Mouse (Mus musculus): ENCODE data around the gene Tprg. TPM values are rescaled to one million over a fixed set of nuclear protein-coding genes. Genes with fewer than 3 reads are reported as not detected.

The Tprg gene
- total RNA-seq, 2 experiments from 2014 or later: not detected

- no peak for DNase-seq (ENCODE audit: low spot score in 2 of 2)
- intact Hi-C loops (cut with DNase I): no loop called here
Measured at GRCm38 (mm10) chr16:25415186-25415585, 128.6 kb downstream of the Tprg start.

GRCm38 (mm10) chr16:25417875-25418630 is 131.4 kb downstream of the Tprg start:
- DNase-seq (ENCODE audit: low spot score in 2 of 2): no peak
- intact Hi-C loops (cut with DNase I): no loop called here

- intact Hi-C loops (cut with DNase I): no loop called here
- no peak for DNase-seq (ENCODE audit: low spot score in 2 of 2)
Measured at GRCm38 (mm10) chr16:25422997-25423396, 136.4 kb downstream of the Tprg start.

- intact Hi-C loops (cut with DNase I): no loop called here
- DNase-seq (ENCODE audit: low spot score in 2 of 2): no peak
Measured at GRCm38 (mm10) chr16:25424001-25424400, 137.4 kb downstream of the Tprg start.

- no peak for DNase-seq (ENCODE audit: low spot score in 2 of 2)
- intact Hi-C loops (cut with DNase I): no loop called here
Measured at GRCm38 (mm10) chr16:25424915-25425314, 138.3 kb downstream of the Tprg start.

GRCm38 (mm10) chr16:25425376-25425775 is 138.8 kb downstream of the Tprg start:
- intact Hi-C loops (cut with DNase I): no loop called here
- no peak for DNase-seq (ENCODE audit: low spot score in 2 of 2)

DNA sequence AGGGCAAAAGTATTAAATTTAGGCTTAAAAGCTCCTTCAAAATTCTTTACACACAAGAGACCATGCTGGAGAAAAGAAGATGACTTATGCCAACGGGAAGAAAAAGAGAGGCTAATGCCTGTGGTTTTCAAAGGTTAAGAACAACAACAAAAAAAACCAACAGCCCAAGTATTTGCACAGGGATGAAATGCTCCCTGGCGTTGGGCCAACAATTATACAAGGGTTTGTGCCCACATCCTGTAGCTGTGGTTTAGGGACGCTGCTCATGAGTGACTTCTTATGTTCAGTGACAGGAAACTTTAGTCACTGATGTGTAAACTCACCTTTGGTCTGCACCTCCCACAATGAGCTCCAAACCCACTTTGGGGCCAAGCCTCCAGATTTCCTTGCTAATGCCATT is 139.6 kb downstream of the Tprg start:
- intact Hi-C loops (cut with DNase I): no loop called here
- no peak for DNase-seq (ENCODE audit: low spot score in 2 of 2)

DNA sequence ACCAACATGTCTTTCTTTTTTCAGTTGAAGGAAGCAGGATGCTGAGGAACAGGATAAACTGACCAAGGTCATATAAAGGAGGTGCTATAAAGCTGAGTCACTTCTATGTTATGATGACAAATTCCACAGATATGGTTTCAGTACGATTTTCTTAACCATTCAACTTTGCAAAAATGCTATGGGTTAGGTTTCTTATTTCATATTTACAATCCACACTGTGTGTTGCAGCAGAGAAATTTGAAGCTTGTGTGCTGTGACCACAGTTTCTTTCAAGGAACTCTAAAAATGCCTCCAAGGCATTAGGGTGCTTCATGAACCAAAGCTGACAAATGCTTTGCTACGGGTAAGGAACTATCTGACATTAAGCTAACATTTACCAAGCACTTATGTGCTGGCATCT is 153.4 kb downstream of the Tprg start:
- intact Hi-C loops (cut with DNase I): no loop called here
- DNase-seq (ENCODE audit: low spot score in 2 of 2): no peak

DNA sequence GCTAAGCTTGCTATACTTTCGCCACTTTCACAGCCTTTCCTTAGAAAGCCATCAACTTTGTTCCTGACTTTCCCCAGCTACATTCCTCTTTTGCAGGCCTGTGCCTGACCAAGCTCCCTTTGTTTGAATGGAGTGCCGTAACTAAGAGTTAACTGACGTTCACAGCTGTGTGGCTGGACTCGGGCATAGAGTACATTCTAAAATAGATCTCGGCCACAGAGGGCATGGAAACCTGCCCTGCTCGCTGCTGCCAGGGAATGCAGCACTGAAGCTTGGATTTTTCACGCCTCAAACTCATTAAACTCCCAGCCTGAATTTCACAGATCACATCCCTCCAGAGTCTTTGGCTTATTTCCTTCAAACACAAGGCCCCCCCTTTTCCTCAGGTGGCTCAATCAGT is 159.0 kb downstream of the Tprg start:
- DNase-seq (ENCODE audit: low spot score in 2 of 2): no peak
- intact Hi-C loops (cut with DNase I): no loop called here

DNA sequence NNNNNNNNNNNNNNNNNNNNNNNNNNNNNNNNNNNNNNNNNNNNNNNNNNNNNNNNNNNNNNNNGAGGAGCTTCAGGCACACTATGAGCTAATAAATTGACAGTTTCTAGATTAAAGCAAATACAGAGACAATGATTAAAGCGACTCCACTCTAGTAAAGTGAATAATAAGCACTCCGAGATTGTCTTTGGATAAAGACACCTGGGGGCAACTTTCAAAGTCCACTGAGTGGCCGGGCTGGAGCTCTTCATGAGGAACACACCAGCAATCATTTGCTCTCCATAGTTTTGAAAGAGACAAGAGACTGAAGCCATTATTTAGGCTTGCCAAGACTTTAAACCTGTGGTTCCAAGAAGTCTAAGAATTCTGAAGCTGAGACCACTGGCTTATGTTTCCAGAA is 164.9 kb downstream of the Tprg start:
- intact Hi-C loops (cut with DNase I): no loop called here

DNA sequence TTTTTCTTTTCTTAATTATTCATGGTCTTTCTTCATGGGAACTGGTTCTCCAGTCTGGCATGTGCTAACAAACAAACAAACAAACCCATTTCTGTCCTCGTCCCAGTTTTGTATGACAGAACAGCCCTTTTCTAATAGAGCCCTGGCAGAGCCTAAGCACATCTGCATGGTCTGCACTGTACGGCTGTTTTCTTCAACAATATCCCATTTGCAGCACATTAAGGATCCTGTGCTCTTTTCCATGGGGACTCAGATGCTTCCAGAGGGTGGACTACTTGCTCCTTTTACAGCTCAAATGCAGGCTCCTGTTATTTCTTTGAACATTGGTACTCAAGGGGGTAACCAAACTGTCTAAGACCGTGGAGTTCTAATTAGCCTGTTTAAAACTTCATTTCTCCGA is 178.1 kb downstream of the Tprg start:
- DNase-seq (ENCODE audit: low spot score in 2 of 2): peak in 1 of 2 experiments; percentile 6
- intact Hi-C loops (cut with DNase I): loop anchor here (2.0 to 5.0 kb wide), 2 partner anchors 63 to 88 kb away; no protein-coding TSS in a partner anchor

More for the DNA sequence above, 164.9 kb downstream of the Tprg start:
- no peak for DNase-seq (ENCODE audit: low spot score in 2 of 2)

GRCm38 (mm10) chr16:25465435-25466139 is 179.0 kb downstream of the Tprg start:
- intact Hi-C loops (cut with DNase I): loop anchor here (2.0 to 5.0 kb wide), 2 partner anchors 62 to 89 kb away; no protein-coding TSS in a partner anchor
- DNase-seq (ENCODE audit: low spot score in 2 of 2): peak; percentile 12 to 39

- intact Hi-C loops (cut with DNase I): loop anchor here (5.0 kb wide), 1 partner anchor 59 kb away; no protein-coding TSS in a partner anchor
- DNase-seq (ENCODE audit: low spot score in 2 of 2): no peak
Measured at GRCm38 (mm10) chr16:25468040-25468439, 181.4 kb downstream of the Tprg start.

DNA sequence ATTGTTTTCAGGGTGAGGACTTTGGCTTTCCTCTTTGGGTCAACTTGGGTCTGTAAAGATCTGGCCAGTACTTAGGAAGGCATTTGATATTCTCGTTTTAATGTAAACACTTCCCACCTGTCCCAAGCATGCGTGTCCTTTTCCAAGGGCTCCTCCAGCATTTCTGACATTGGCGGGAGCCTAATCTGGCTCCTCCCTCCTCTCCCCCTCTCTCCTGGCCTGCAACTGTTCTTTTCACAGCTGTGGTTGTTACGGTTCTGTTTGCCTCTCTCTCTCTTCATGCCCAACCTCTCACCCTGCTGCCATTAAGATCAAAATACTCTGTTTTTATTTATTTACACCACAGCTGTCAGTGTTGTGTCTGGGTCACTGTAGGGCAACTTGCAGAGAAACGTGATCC is 182.0 kb downstream of the Tprg start:
- intact Hi-C loops (cut with DNase I): loop anchor here (5.0 kb wide), 1 partner anchor 59 kb away; no protein-coding TSS in a partner anchor
- no peak for DNase-seq (ENCODE audit: low spot score in 2 of 2)

Measured in left cerebral cortex, postnatal 25 days (tissue).